Mouse (Mus musculus) cerebellum, adult 9-11 months (tissue): ENCODE data around the gene Srf.

Experiments
- DNase-seq: peaks from one replicate; pipeline ENCODE4 v3.0.0; 2022

Gene Srf

DNA sequence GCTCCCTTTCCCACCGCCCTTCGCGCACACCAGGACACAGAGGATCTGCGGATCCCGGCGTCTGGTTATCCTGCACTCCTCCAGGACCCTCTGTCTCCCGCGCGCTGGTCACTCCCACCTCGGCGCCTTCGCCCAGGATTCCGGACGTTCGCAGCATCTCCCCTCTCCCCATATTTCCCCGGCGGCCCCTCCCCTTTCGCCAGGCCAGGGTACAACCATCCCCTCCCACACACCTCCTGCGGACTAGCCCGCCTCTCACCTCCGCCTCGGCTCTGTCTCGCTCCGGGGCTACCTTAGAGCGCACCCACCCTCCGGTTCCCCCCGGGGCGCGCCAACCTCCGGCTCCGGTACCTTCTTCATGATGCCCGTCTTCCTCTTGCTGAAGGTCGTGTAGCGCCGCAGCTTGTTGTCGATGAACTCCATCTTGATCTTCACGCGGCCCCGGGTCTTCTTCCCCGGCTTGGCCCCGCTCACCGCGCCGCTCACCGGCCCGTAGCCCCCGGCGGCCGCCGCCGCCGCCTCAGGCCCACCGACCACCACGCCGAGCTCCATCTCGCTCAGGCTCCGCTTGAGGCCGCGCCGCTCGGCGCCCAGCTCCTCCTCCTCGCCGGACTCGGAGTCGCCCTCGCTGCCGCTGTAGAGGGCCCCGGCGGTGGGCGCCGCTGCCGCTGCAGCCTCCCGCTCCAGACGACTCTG is 850 bp downstream of the Srf start:
- DNase-seq = peak; percentile 71

DNA sequence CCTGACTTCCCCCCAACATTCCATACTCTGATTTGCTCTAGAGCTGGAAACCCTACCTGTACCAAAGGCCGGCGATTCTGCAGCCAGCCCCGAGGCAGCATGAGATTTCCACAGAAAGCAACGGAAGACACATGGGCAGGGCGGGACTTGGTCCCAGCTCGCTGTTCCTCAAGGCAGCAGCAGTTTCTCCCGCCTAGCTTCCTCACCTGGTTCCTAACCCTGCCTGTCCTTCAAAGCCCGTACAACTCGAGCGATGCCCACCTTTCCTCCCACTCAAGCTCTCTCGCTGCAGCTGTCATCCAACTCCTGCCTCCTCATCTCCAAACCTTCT is 1.4 kb downstream of the Srf start:
- no peak for DNase-seq

DNA sequence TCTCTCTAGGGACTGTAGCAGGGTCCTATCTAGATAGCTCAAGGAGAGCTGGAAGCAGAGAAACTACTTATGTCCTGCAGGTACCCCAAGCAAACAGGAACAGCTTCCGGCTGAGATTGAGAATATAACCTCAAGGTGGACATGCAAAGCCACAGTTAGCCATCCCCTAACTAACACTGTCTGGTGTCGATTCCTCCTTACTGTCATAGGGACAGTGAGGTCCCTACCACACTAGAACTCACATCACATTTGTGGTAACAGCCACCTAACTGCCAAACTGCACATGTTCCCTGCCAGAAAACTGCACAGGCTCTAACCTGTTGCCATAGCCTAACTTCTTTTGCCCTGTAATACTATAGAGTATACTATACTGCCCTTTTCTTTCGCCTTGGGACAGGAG is 2.0 kb downstream of the Srf start:
- DNase-seq = peak; percentile 38

DNA sequence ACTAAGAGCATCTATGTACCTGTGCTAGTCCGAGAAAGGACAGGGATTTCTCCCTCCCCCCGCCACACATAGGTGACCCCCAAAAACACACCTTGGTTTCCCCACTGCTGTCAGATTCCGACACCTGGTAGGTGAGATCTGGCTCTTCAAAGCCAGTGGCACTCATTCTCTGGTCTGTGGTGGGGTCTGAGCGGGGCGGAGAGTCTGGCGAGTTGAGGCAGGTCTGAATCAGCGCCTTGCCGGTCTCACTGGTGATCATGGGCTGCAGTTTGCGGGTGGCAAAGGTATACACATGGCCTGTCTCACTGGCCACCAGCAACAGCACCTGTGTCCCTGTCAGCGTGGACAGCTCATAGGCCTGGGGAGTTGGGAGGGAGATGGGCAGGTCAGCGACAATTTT is 2.5 kb downstream of the Srf start:
- peak; percentile 60 for DNase-seq

DNA sequence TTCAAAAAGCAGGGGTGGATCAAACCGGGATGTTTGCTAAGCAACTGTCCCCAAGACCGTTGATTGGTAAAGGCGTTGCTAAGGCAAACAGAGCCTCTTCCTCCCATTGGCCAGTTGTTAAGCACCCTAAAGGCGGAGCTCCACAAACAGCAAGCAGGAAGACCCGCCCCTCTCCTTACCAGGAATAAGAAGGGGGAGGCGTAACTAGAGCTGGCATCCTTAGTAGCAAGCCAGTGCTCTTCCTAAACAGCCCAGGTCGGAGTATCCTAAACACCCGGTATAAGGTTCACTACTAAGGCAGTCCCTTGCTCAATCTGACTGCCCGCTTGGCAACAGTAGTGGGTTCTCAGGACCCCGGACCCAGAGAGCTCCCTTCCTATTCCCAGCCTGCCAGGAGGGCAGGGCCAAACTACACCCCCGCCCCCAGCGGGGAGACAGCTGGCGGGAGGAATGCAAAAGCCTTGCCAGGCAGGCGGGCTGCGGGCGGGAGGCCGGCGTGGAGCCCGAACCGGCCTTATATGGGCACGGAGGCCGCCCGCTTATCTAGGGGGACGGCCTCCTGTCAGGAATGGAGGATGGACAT is 3.0 kb downstream of the Srf start:
- DNase-seq = peak; percentile 93

DNA sequence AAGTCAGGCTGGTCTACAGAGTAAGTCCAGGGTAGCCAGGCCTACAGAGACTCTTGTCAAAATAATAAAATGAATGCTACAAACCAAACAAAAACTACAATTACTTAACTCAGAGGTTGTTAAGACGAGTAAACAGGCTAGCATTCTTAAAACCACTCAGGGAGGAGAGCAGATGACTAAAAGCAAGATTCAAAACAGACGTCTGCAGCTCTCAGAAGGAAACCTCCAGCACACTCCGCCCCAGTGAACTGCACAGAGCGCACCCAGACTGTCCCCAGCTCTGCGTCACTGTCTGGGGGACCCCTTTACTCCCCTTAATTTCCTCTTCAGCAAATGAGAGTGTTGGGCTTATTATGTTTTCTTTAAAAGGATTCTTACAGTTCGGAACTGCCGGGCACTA is 3.8 kb downstream of the Srf start:
- DNase-seq = no peak

DNA sequence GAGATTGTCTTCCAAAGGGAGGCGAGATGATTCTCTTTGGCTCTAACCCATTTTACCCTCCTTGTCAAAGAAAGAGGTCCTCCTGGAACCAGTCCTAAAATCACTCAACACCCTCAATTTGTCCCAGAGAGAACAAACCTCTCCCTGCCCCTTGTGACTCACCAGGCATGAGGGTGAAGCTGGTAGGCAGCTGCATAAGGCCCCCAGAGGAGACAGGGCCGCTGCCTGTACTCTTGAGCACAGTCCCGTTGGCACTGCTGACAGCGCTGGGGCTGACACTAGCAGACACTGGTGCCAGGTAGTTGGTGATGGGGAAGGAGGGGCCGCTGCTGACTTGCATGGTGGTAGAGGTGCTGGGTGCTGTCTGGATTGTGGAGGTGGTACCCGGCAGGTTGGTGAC is 4.6 kb downstream of the Srf start:
- DNase-seq = peak; percentile 52

DNA sequence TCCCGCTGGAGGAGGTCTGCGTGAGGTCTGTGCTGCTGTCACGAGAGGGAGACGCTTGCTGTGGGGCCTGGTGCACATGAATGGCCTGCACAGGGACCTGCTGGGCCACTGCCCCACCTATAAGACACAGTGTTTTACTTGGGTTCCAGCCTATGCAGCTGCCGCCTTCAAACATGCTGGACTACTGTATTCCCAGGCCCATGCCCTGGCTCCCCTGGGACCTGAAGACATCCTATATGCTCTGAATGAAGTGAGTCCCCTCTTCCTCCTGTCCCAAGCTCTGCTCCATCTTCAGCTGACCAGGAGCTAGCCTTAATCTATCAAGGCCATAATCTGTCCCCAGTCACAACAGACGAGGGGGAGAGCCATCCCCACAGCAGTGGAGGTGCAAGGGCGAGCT is 5.1 kb downstream of the Srf start:
- DNase-seq = no peak

DNA sequence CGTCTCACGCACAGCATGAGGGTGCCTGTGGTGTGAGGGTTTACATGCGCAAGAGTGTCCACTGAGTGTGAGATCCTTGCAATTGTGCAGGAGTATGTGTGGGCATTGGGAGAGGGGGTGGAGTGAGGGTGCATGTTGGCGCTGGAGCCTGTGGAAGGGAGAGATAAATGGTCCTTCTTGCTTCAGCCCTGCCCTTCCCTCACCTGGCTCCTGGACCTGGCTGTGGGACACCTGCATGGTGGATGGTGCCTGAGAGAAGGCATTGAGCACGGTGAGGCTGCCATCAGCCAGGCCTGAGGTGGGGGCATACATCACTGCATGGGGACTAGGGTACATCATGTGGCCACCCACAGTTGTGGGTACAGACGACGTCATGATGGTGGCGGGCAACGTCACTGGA is 6.3 kb downstream of the Srf start:
- peak; percentile 38 for DNase-seq

DNA sequence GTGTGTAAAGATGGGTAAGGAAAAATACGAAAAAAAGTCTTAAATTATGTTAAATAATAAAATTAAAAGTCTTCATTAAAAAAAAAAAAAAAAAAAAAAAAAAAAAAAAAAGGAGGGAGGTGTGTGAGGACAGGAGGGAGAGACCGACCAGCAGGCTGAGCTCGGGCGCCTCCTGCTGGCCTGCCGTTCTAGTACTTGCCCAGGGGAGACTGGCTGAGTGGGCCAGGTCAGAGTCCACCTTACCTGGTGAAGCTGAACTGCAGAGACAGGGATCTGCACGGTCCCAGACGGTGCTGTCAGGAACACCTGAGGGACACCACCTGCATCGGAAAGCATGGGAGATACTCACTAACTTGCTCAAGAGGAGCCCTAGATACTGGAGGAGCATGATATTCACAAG is 6.8 kb downstream of the Srf start:
- peak; percentile 59 for DNase-seq

DNA sequence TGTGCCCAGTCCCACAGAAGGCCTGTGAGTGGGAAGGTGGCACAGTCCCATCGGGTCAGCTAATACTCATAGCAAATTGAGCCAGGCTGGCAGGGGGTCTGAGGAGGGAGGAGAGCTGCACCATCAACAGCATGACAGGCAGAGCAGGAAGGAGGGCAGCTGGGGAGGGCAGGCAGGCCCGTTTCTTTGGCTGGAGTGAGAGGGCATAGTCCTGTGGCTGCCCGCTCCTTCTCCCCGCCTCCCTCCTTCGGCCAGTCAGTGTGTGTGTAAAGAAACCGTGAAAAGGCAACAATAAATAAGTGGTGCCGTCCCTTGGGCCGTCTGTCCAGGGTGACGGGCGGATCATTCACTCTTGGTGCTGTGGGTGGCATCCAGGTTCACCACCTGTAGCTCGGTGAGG is 7.2 kb downstream of the Srf start:
- peak; percentile 60 for DNase-seq

DNA sequence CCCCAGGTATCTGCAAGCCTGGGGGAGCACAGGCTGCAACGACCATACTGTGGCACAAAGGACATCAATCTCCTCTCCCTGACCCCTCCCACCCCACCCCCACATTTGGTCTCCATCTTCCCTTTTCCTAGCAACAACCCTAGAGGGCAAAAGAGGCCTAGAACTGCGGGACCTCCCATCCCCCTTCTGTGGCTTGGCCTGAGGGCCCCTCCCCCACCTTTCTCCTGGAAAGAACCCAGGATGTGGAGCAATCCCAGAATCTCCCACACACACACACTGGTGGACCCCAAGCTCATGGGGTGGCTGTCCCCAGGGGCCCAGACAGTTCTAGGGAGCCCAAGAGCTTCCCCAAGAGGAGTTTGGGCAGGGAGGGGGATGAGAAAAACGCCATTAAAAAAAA is 8.1 kb downstream of the Srf start:
- peak; percentile 52 for DNase-seq

DNA sequence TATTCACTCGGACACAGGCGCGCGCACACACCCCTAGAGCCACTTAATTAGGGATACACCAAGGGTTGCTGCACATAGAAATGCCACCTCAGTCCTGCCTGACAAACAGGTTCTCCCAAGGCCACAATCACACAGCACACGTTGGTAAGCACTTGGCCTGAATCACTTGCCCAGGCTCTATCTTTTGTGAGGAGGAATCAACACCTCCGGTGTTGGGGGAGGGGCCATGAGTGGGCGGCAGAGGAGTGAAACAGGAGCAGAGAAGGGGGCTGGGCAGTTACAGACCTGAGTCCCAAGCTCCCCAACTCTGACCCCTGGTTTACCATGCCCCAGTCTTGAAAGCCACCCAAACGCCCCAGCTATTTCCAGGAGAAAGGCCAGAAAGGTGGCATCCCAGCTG is 9.0 kb downstream of the Srf start:
- DNase-seq = peak; percentile 63

DNA sequence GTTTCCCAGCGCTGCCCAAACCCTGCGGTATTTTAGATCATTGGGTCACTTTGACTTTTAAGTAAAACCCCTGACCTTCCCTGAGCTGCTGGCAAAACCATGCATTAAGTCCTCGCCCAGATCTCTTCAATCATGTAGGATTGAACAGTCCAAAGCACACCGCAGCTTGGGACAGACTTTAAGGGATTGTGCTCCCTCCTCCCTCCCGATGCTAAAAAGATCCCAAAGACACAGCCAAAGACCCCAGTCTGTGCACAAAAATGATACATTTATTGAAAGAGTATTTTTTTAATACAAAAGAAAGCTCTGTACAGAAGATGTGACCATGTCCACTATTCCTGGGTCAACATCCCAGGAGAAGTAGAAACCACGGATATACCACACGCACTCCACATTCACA is 9.4 kb downstream of the Srf start:
- no peak for DNase-seq

DNA sequence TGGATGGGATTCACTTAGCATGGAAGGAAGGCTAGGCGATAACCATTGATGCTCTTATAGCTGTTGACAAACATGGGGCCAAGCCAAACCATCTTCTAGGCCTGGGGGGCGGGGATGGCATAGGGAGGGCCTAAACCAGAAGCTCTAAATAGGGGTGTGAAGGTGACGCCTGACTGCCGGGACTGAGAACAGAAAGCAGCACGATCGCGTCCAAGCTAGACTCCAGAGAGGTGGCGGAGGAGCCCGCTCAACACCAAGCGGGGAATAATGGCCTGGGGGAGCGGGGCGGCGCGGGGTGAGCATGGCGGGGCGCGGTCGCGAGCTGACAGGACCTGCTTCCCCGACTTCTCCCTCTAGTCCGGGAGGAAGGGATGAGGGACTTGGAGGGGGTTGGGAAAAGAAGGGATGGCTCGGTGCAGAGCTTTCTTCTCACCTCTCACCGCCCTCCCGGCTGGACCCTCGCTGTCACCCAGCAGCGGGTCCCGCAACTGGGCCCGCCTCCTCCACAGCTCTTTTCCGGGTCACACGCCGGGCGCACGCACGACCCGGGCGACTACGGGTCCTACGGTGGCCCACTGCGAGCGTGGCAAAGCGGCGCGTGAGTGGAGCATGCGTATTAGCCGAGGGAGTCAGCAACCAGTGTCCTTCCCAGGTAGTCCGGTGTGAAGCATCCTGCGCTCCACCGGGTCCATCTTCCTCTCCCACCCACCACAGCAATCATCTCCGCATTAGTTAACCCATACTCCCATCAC is 10.0 kb downstream of the Srf start, which contains the start of gene Cul9:
Gene Cul9, minus strand, starts transcription at position 576 of the 752 bp plus-strand sequence.
- DNase-seq = peak; percentile 94

DNA sequence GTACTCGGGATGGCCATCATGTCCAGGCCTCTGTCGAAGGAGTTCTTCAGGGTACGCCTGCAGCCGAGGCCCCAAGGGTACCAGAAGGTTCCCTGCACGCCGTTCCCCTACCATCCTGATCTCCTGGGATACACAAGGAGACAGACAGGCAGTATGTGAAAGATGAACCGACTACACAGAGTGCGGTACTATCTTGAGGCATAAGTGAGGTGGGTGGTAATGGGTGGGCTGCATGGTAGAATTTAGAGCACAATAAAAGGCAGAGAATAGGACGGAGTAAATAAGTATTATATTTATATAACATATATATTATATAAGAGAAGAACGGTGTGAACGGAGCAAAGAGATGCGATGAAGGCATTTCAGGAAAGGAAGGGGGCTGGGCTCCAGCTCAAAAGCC is 12.3 kb downstream of the Srf start:
- no peak for DNase-seq

DNA sequence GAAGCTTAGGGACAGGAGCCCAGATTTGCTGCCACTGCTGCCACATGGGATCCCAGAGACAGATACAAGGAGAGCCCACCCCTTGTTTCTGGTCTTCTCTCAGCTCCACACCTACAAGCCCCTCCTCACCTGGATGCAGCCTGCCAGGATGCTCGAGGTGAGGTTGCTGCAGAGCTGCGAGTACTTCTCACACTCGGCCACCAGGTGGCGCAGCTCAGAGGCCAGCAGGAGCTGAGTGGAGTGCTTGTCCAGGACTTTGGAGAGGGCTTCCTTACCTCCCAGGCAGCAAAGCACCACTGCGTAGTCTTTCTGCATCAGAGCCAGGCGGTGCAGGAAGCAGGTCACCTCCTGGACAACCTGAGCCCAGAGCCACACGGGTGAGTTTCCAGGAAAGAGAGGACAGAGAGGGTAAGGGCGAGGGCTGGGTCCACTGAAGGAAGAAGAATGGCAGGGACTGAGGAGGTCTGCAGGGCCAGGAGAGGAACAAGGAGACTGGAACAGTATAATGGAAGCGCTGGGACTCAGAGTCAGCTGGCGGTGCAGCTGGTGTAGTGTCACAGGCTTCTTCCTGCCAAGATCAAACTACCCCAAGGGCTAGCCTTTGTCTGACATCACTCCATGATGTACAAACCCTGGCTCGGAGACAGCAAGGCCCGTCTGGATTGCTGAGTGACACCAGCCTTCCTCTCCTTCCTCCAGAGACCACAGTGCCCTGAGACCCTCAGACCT is 30.2 kb downstream of the Srf start:
- peak; percentile 78 for DNase-seq

DNA sequence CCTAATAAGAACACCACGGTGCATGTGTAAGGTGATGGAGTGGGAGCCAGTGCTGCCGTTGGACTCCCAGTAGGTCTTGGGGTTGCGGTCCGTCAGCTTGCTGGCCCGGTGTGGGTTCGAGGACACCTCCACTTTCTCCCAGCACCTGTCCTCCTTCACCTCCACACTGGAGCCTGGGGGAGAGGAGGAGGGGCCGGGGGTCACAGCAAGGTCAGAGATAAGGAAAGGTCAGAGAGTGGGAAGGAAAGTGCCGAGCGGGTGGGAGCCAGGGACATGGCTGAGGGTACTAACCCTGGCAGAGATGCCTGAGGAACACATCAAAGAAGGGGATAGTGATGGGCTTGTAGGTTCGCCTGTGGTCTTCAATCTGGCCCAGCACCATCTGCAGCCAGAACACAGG is 30.9 kb downstream of the Srf start:
- no peak for DNase-seq

DNA sequence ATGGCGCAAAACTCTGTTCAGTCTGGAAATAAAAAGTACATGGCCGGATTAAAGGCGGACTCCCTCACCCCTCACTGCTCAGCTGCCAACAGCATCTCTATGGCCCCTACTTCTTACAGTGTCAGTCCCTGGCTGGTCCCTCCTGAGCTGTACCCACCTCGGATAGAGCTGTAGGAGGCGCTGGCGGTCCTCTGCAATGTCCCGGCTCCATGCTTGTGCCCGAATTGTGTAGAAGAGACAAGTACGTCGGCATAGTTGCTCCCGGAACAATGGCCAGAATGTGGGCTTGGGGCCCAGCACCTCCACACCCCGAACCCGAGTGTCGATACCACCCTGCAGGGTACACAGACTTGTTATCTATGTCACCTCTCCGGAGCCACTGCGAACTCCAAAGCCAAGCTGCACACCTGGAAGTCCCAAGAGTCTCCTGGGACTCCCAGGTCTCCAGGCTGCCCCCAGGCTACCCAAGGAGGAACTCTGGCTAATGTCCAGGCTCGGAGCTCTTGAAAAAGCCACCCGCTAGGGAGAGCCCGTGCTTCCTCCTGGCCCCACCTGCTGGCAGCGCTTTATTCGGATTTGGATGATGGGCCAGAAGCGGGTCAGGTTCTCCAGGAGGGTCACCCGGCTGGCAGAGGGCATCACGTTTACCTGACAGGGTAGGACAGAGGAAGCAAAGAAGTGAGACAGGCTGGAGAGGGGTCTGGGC is 33.9 kb downstream of the Srf start:
- DNase-seq = no peak

DNA sequence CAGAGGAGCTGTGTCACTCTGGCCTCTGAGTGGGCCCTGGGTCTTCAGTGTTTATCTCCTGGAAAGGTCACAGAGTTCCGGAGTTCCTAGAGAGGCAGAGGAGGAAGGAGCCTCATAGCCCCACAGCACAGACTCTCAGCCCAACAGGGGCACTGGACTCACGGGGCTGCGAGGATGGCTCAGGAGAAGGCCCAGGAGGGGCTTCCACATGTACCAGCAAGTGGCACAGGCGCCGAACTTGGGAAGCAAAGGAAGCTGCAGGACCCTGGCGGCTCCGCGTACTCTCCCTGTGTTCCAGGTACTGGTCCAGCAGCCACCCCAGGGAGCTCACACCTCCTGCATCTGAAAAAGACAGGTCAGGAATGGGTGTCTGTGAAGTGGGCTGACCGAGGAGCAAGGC is 34.8 kb downstream of the Srf start:
- DNase-seq = no peak

DNA sequence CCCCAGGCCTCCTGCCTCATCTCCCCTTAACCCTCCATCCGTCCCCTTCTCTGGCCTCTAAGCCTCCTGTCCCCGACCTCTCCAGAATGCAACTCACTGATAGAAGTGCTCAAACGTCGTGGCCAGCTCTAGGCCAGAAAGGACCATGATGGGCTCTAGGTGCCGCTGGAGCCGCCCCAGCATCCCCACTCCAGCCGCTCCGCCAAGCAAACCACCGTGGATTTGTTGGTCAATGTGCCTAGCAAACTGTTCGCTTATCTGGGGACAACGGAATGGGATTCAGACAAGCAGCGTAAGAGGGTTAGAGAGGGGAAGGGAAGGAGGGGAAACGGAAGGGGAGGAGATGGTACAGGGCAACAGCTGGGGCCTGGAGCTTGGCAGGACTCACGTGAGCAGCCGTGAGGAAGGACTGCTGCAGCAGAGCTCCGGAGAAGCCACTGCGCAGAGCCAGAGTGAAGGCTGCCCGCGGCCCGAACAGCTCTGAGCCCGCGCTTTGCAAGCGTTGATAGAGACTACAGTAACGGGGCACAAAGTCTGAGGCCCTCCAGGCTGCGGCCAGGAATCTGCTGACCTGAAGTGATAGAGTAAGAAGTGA is 35.5 kb downstream of the Srf start:
- DNase-seq = no peak

DNA sequence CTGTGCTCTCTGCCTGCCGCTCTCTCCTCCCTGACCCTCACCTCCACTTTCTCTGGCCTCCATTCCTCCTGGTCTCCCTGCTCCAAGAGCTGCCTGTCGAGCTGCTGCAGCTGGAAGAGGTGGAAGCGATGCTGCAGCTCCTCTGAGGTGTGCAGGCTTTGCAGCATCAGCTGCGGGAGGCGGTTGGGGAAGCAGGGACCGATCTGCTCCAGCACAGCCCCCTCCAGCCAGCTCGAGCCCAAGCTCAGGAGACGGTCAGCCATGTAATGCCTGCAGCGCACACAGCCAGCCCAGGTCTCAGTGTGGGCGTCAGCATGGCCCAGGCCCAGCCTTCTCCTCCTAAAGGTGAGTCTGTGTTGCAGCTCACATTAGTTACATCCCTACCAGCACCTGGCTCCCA is 36.0 kb downstream of the Srf start:
- no peak for DNase-seq

DNA sequence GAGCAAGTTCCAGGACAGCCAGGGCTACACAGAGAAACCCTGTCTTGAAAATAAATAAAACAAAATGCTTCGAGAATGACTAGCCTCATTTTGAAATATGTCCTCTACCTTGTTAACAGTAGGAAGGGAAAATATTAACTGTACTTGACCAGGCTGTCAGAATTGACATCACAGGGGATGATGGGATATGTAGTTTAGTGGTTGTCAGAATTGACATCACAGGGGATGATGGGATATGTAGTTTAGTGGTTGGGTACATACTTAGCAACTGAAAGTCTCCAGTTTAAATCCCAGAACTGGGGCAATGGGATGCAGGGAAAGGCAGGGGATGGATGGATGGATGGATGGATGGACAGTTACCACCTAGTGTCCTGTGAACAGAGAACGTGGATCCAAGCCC is 42.6 kb downstream of the Srf start:
- DNase-seq = no peak
